Mouse (Mus musculus) ovary, postnatal 14 days (tissue): ENCODE data around the gene Zfp493.
"Not testable (repeated sequence)": the region's sequence is repeated elsewhere in the genome, so short reads cannot be mapped to it uniquely, and the experiment has no call there.

Experiments used
- DNase-seq: peaks from one replicate; pipeline ENCODE4 v3.0.0; 2022; ENCODE audit warnings: low spot score

Gene Zfp493

DNA sequence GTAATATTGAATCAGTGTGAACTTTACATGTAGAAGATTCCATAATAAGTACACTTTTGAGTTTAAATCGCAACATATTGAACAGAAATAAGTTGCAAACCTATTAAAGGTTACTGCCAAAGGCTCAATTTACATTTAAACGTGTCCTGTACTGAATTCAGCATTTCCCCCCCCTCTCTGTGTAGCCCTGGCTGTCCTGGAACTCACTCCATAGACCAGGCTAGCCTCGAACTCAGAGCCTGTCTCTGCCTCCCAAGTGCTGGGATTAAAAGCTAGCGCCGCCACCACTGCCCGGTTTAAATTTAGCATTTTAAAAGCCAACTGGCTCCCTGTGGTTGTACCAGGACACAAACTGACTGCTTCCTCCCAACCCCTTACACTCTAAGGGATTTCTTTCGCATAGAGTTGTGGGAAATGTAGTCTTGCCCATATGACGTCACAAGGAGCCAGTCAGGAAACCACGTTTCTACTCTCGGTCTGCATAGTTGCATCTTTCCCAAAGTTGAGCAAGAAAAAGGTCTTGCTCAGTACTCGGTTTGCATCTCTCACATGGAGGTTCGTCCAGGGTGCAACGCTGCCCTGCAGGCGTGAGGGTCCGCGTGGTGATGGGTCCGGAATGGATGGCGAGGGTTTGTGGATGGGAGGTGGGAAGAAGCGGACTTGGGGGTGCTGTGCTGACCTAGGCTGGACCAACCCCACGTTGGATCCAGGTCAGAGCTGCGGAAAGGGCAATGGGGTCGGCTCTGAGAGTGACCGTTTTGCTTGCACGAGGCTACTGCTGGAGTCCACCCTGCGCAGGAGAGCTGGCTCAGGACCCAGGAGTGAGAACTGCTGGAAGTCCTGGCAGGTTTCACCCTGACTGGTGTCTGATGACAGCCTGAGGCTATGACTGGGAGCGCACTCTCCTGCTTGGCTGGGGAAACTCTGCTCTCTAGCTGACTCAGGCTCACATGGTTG is at the start of gene Zfp493:
Gene Zfp493, plus strand, starts transcription at position 429 of the 957 bp plus-strand sequence.
- DNase-seq, result peak; percentile 48

DNA sequence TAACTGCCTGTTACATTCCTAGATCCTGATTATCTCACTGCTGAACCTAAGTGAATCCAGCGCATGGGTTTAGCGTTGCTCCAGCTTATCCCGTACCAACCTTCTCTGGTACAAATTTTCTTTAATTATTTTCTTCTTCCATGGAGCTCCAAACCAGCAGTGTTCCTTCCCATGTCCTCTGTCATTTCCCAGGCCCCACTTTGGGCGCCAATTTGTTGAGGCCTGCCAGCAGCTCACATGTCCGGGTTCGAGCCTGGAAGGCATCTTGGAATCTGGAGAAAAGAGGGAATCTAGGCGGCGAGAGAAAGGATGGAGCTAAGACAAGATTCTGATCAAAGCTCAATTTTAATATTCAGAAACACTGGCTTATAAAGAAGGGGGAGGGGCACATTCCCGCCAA is 45.1 kb upstream of the Zfp493 start:
- not testable (repeated sequence) for DNase-seq

GRCm38 (mm10) chr13:67742941-67743340 is 36.6 kb upstream of the Zfp493 start:
- DNase-seq, result no peak

- no peak for DNase-seq
These were observed 35.6 kb upstream of the Zfp493 start for GRCm38 (mm10) chr13:67743896-67744295.

GRCm38 (mm10) chr13:67754333-67755306 is 24.9 kb upstream of the Zfp493 start, which contains the start of gene Zfp85:
TSS of gene Zfp85 (minus strand) at chr13:67755228.
- peak; percentile 37 for DNase-seq

DNA sequence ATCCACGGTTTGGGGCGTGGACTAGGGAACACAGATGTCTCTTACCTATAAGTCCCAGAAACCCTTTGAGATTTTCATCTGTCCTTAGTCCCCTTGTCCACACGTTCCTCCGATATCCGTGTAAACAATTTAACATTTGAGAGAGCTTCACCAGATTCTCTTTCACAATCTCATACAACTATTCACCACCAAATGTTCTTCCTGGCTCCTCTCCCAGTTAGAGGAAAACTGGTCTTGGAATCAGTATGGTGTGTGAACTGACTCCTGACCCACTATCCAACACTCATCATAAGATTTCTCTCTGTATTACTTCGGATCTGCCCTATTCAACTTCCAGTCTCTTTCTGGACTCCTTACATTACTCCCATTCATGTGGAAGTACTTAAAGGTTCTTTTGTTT is 23.7 kb upstream of the Zfp493 start:
- no peak for DNase-seq

- no peak for DNase-seq
These were observed 19.5 kb upstream of the Zfp493 start for GRCm38 (mm10) chr13:67759966-67760365.

- DNase-seq, result no peak
These were observed 16.3 kb upstream of the Zfp493 start for GRCm38 (mm10) chr13:67763031-67763768.

DNA sequence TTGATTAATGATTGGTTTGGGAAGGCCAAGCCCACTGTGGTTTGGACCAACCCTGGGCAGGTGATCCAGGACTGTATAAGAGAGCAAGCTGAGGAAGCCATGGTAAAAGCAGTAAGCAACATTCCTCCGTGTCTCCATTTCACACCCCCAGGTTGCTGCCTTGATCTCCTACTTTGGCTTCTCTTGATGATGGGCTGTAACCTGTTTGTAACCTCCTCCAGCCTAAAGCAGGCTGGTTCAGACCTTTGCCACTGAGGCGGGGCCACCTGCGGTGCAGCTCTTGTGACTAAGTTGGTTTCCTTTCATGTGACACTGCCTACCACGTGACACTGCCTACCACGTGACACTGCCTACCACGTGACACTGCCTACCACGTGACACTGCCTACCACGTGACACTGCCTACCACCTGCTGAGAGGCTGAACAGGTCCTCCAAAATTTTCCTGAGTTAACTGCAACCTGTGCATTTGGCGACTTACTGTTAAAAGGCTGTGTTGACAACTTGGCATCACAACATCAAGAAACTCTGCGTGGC is 12.5 kb downstream of the Zfp493 start:
- no peak for DNase-seq

DNA sequence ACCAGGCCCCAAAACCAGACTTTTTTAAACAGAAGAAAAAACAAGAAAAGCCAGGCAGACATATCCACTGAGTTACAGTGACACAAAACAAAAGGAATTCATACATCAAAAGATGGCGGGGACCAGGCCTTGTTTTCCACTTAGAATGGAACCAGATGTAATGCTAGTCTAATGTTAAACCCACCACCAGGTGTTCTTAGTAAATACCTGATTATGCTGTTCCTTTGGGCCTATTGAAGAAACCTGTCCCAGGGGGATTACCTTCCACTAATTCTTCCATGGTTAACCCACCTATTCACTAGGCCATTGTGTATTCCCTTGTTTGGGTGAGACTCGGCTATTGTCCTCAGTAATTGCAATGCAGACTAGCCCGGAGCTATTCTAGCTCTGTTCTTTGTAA is 19.1 kb downstream of the Zfp493 start:
- no peak for DNase-seq

- DNase-seq, result not testable (repeated sequence)
These were observed 19.7 kb downstream of the Zfp493 start for GRCm38 (mm10) chr13:67799151-67799550.

GRCm38 (mm10) chr13:67811651-67812210 is 32.2 kb downstream of the Zfp493 start:
- no peak for DNase-seq

DNA sequence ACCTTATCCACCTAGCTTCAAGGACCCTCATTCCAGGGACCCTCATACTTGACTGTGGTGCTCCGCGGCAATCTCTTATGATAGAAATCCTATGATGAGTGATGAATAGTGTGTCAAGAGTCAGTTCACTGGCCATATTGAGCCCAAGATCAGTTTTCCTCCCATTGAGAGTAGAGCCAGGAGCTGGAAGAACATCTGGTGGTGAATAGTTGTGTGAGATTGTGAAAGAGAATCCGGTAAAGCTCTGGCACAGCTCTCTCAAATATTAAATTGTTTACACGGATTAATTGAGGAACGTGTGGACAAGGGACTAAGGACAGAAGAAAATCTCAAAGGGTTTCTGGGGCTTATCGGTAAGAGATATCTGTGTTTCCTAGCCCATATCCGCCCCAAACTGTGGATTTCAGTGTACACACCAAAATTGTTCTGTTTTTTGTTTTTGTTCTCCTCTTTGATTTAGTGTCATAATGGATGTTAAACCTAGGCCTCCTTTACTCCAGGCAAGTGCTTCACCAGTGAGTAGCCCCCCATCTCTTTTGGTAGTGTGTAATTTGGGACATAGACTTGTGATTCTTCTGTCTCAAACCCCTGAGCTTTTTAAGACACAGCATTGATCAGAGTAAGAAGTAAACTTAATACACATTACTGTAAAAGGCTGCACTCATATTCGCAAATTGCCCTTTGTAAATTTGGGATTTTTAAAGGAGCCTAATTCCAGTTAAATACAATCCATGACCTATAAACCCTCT is 33.6 kb downstream of the Zfp493 start:
- no peak for DNase-seq

DNA sequence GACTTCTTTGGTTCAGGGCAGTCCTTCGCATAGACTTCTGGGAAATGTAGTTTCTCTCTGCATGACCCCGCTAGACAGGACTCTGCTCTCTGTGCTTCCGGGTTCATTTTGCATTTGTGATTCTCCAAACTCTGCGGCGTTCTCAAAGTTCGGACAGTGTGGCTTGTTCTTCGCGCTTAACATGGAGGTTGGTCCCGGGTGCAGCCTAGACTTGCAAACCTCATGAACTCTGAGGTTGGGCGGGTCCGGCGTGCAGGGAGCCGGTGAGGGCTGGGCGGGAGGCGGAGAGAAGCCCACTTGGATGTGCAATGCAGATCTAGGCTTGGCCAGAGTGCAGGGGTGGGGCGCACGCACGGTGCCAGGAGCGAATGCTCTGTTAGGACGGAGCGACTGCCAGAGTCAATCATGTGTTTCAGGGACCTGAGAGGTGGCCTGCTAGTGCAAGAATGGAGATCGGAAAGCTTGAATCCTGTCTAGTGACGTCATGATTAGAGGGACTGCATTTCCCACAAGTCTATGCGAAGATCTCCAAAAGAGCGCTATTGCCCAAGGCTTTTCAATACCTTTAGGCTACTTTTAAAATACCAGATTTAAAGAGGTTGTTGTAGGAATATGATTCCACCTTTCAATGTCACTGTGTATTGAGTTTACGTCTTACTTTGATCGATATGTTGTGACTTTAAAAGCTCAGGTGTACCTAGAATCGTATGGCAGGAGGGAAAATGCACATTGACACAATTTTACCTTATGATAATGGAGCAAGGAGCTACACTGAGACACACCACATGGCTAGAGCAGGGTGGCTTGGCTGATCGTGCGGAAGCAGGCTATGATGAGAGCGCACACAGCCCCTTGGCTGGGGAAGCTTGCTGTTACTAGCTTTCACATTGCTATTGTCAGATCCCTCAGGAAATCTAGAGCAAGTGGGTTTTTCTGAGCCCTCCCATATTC is 34.5 kb downstream of the Zfp493 start, which contains the start of gene Zfp273:
Gene Zfp273, plus strand, starts transcription at position 31 of the 951 bp plus-strand sequence.
- DNase-seq, result peak; percentile 61

DNA sequence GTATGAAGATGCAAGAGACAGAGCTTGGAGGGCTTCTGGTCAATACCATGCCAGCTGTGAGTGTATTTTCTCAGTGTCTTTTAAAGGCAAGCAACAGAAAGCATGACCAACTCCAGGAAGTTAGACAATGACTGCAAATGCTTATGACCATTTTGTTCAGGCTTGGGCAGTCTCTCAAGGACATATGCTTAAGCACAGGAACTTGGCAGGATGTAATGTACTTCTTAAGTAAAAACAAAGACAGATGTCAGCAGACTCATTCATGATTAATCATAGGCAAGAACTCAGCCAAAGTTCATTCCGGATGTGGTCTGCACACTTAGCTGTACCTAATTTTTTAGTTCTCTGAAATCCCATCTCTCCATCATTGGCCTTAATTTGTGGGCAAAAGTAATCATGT is 39.1 kb downstream of the Zfp493 start:
- DNase-seq, result no peak

GRCm38 (mm10) chr13:67830911-67831336 is 51.4 kb downstream of the Zfp493 start, which contains the start of gene Gm10037:
TSS of gene Gm10037 (plus strand) at chr13:67831106.
- peak; percentile 39 for DNase-seq

GRCm38 (mm10) chr13:67833137-67833536 is 53.6 kb downstream of the Zfp493 start:
- DNase-seq, result not testable (repeated sequence)
